Mouse (Mus musculus) mature B cell (primary cell): ENCODE data around the gene Ttc9b.
"Not testable (repeated sequence)": the region's sequence is repeated elsewhere in the genome, so short reads cannot be mapped to it uniquely, and the experiment has no call there.

ENCODE experiments used
- in situ Hi-C: fragments of 300-500 bp; cut with MboI; formaldehyde crosslinking; loops from 2 replicates; pipeline ENCODE4 v1.14.3; 2019

Ttc9b gene

DNA sequence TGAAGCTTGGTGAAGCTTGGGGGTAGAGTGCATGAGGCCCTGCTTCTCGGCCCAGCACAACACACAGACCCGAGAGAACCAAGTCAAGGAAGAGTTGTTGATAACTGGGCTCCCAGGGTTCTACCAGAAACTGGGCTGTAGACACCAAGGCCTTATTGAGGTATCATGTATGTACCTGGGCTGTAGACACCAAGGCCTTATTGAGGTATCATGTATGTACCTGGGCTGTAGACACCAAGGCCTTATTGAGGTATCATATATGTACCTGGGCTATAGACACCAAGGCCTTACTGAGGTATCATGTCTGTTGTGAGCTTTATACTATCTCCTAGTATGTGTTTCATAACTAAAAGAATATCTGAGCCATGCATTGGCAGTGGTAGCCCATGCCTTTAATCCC lies 18.6 kb upstream of the Ttc9b start:
- in situ Hi-C loops: not testable (repeated sequence)

DNA sequence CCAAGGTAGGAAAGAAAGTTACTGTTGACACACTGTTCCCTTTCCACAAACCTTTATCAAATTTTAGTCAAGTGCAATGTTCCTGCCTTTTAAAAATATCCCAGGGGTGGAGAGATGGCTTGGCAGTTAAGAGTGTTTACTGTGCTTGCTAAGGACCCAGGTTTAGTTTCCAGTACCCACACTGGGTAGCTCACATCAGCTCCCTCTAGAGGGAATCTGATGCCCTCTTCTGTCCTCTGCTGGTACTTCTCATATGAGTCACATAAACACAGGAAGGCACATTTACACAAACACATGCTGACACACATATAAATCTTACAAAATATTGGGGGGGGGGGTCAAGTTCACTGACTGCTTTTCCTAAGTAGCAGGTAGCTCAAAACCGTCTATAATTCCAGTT lies 9.2 kb upstream of the Ttc9b start:
- in situ Hi-C loops: no loop called here

DNA sequence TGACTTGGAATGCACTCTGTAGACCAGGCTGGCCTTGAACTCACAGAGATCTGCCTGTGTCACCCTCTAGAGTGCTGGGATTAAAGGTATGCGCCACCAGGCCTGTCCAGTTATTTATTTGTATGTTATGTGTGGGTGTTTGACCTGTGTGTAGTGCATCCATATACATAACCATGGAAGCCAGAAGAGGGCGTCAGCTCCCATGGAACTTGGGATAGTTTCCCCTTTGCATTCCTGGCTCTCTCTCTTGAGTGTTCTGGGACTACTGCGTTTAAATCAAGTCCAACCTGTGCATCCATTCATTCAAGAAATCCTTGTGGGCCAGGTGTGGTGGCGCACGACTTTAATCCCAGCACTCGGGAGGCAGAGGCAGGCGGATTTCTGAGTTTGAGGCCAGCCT lies 7.2 kb upstream of the Ttc9b start:
- in situ Hi-C loops: no loop called here

DNA sequence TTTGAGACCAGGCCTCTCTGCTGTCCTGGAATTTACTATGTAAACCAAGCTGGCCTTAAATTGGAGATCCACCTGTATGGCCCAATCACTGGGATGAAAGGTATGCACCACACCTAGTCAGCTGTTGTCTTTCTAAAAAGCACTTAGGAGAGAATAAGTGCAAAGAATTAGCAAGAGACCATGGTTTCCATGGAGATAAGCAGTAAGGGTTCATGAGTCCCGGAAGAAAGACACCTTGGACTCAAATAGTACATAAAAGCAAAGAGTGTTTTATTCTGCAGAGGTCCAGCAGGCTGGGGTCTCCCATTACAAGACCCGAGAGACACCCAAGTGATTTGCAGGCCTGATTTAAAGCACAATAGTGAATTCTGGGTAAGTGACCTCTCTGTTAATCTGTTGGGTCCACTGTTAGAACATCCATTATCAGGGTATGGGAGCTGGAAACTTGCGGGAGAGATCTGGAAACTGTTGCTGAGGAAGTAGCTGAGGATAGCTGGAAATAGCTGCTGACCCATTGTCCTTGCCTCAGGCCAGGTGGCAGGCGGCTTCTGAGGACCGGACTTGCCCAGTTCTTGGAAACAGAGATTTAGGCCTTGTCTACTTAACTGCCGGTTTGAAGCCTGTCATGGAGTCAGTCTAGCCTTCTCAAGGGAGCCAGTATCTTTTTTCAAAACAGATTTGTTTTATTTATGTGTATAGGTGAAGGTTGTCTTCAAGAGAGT lies 6.3 kb upstream of the Ttc9b start:
- in situ Hi-C loops: no loop called here

DNA sequence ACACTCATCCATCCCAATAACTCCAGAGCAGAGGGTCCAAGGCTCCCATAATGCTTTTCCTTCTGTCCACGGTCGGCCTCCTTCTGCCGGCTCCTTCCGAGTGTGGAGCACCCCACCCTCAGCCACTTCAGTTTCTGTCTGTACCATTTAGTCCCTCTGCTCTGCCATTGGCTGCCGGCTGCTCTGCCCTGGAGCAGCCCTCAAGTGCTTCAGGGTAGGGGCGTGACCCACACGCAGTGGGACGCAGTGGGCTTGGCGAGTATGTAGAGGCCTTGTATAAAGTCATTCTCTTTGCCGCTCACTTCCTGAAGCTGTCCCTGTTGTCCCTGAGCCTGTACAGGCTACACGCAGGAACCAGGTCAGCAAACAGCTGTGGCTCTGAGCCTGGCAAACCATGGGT lies 4.0 kb upstream of the Ttc9b start:
- in situ Hi-C loops: no loop called here

DNA sequence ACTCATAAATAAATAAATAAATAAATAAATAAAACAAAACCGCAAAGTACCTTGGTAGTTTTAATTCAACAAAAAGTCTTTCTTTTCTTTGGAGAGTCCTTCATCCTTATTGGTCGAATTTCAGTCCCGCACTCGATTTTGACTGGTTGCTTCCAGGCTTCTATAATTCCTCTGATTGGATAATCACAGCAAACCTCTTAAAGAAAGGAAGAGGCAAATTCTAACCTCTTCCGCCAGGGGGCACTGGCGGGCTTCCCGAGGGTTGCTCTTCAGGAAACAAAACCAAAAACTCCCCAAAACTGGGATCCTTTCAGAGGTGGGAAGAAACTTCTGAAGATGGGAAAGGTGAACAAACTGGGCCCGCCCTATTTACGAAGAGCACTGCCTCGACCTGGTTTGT lies 2.8 kb upstream of the Ttc9b start:
- in situ Hi-C loops: no loop called here

DNA sequence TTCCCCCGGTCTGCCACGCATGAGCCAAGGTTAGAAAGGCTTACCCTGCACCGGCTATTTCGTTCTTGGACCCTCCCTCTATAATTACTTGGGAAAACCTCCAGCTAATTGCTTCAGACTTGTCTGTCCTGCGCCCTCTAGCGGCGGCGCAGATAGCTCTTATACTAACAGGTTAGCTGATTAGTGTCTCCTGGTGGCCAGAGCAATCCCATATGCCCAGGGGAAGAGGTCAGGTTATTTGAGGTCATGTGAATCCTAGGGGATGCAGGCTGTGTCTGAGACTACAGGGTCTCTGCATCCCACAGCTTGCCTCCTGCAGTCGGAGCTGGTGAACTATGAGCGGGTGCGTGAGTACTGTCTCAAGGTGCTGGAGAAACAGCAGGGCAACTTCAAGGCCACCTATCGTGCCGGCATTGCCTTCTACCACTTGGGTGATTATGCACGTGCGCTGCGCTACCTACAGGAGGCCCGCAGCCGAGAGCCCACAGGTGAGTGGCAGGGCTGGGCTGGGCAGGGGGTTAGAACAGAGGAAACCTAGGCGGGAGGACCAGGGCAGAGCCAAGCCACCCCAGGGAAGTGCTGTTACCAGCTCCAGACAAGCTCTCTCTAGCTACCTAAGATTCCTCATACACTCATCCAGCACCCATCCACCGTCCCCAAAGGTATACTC lies 1.0 kb downstream of the Ttc9b start:
- in situ Hi-C loops: no loop called here

DNA sequence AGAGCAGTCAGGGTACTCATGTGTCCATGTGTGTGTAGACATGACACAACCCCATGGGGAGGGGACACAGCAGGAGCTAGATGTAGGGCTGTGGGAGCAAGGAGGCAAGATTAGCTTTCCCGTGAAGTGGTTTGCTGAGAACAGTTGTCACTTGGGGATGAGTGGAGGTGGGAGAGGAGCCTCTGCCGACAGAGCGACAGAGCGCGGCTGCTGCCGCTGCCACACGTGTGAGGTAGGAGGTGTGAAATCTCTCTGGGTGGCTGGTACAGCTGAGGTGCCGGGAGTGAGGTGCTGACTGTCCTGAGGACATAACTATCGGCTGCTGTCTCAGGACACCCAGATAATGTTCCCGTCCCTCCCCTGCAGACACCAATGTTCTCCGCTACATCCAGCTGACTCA lies 1.8 kb downstream of the Ttc9b start:
- in situ Hi-C loops: no loop called here

DNA sequence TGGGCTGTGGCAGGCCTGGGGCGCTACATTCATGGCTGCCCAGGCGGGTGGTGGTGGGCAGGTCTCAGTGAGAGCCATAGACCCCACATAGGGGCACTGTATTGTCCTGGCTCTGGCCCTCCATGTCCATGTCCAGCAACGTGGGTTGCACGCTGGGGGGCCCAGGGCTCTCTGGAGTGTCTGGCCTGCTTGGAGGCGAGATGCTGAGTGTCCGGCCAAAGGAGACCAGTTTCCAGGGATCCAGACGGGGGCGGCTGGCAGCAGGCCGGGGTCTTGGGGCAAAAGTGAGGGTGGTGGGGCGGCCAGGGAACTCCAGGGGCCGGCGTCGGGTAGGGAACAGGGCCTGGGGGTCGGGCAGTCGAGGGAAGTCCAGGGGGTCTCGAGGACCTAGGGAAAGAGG lies 2.9 kb downstream of the Ttc9b start:
- in situ Hi-C loops: no loop called here

DNA sequence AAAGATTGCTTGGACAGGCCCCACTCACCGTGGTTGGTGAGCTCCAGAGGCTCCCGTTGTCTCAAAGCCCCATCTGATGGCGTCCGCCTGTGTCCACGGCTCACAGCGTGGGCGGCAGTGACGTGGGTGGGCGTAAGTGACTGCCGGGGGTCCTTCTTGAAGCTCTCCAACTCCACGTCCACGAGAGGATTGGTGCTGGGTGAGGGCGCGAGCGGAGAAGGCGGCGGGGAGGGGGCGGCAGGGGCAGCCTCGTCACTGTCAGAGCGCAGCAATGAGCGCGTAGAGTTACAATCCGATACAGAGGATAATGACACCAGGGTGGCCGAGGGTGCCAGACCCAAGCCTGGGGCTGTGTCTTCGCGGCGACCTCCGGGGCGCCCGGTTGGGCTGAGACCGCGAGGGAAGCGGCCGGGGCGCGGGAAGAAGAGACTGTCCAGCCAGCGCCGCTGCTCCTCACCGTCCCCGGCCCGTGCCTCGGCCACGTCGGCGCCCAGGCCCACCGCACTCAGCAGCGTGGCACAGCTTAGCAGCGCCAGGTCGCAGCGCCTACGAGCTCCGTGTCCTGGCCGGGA lies 4.2 kb downstream of the Ttc9b start:
- in situ Hi-C loops: no loop called here

DNA sequence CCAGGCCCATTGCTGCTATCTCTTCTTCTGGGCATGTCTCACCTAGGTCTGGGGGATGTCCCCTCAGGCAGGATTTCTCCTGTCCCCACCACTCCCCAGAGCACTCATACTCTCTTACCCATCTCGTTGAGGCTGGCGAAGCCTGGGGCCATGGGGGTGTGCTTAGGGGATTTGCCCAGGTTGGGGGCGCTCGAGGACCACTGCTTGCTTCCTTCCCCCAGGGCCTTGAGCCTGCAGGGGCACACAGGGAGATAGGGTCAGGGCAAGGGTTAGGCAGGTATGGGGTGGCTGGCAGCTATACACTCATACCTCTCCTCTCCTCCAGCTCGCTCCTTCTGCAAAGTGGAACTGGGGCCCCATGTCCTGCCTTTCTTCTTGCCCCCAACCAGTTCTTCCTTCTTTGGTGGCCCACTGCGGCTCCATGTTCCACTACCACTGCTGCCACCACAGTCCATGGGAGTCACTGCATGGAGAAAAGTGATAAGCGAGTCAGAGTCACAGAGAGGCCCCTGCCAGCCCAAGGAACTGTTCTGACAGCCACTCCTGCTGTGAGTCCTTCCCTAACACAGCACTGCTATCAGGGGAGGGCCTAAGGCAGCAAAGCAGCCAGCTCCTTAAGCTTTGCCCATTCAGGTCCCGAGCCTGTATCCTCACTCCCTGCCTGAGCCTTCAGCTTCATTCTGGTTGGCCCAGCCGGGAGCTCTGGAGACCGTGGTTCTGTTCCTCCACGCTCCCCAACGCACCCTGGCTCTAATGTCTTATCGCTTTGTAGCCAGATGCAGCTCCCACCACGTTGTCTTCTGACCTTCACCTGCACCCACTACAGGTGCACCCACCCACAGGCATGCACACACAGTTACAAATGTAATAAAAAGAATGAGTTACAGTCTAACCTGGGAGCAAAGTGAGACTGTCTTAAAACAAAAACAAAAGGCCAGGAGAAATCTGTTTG lies 5.3 kb downstream of the Ttc9b start:
- in situ Hi-C loops: no loop called here

DNA sequence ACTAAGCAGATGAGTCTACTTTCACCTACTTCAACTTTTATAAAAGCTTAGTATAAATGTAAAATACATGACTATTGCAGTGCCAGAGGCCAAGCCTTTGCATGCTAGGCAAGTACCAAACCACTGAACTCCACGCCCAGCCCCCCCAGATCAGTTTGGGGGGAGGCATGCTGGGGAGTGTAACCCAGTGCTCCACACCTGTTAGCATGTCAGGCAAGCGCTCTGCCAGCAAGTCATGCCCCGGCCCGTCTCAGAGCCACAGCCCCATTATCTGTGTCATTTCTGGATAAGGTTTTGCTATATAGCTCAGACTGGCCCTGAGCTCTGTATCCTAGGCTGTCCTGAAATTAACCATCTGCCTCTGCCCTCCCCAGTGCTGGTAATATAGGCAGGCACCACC lies 8.3 kb downstream of the Ttc9b start:
- in situ Hi-C loops: no loop called here

DNA sequence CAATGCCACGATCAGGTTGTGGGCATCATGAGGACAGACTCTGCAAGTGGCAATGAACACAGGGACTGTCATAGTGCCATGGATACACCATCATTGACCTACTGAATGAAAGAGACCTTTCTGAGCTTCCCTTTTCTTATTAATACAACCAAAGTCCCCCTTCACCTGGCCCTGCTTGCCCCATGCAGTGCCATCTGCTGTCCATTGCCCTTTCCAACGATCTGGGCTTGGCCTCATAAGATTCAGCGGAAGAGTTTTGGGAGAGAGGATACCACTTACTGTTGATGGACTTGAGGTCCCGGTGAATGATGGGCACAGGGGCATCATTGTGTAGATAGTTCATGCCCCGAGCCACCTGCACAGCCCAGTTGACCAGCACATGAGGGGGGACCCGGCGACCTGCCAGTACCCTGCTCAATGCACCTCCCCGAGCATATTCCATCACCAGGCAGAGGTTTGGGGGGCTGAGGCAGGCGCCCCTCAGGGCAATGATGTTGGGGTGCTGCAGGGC lies 19.4 kb downstream of the Ttc9b start:
- in situ Hi-C loops: no loop called here

DNA sequence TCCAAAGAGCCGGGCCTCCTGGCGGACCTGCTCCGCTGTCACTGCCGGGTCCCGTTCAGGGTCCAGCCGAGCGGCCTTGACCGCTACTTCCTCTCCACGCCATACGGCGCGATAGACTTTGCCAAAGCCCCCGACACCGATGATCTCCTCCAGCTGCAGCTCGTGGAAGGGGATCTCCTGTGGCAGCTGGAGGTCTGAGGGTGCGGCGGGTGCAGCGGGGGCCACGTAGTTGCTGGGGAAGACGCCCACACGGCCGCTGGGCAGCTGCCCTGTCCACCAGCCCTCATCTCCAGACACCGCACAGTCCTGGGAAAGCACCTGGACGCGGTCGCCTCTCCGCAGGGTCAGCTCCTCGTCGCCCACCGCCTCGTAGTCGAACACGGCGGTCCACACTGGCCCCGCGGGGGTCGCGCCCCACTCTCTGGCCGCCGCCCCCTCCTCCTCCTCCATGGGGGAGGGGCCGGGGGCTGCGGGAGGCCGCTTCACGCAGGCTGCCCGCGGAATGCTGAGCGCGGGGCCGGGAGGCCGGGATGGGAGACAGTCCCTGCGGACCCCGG lies 19.9 kb downstream of the Ttc9b start:
- in situ Hi-C loops: no loop called here

DNA sequence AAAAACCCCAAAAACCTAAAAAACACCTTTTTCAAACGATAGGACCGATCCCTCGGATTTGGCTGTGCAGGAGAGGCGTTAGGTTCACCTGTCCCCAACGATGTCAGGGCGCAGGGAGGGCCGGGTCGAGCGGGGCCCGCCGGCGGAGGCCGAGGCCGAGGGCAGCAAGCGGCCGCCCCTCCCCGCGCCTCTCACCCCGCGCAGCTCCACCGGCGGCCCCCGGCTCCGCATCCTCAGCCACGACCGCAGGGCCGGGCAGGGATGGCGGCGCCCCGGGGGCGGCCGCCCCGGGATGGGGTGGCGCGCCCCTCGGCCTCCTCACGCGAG lies 20.4 kb downstream of the Ttc9b start:
- in situ Hi-C loops: no loop called here

DNA sequence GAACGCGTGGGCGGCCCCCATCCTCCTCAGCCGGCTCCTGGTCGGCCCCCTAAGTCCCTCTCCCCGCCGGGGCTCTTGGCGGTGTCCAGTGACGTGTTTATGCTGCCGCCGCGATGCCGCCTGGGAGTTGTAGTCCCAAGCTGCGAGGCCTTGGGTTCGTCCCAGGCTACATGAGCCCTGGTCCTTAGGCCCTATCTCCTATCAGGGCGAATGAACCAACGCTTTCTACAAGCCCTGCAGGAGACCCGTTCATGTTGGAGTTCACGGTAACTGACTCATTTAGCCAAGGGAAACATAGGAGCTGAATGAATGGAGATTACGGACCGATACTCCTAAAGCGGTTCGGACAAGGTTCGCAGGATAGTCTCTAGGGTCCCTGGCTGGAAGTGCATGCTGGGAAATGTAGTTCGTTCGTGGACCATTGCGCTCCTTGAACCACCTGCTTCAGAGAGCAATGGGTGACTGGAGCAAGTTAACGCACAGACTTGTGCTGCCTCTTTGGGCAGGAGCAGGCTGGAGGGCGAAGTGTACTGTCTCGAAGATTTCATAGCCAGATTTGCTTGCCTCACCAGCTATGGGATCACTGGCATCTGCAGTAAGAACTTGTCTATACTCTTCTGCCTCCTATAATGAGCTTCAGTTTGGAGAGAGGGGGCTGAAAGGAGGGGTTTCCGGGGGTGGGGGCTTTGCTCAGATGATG lies 21.0 kb downstream of the Ttc9b start, which contains the start of gene Map3k10:
Map3k10 (minus strand) TSS at position 77 of the 700 bp plus-strand sequence.
- in situ Hi-C loops: no loop called here

DNA sequence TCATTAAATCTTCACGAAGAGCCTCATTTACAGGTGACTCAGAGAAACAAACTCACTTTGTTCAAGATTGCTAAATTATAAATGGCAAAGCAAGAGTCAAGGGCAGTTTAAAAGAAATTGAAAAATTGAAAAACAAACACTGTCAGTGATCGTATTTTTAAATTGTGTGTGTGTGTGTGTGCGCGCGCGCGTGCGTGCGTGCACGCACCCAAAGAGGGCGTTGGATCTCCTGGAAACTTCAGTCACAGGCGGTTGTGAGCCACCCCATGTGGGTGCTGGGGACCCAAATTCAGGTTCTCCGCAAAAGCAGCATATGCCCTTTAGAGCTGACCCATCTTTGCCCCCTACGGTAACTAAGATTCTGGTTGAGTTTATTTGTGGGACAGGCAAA lies 21.5 kb downstream of the Ttc9b start:
- in situ Hi-C loops: no loop called here

DNA sequence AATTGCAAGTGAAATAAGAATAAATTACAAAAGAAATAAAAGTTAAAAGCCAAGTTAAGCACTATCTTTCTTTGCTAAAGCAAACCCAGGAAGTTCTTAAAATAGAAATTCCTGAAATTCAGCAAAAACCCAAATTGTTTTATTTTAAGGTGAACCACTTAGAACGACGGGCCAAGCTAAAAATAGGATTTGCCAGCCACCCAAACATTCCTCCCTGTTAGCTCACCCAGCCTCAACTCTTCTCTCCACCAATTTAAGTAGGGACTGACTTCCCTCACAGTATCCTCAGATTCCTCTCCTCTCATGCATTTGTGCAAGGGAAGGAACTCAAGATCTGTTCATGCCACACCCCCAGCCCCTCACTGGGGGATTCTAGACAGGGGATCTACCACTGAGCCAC lies 29.5 kb downstream of the Ttc9b start:
- in situ Hi-C loops: no loop called here

DNA sequence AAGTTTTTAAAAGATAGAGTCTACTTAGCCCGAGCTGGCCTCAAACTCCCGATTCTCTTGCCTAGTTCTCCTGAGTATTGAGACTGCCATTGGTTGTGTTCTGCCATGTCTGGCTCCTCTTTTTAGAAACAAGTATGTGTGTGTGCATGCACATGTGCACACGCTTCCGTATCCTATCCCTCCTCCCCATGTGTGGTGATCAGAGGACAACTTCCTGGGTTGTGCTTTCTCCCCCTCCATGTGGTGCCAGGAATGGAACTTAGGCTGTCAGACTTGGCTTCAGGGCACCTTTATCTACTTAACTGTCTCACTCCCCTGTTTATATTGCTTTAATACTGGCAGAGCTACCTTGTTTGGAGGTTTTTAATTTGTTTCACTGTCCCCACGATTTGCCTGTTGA lies 31.5 kb downstream of the Ttc9b start:
- in situ Hi-C loops: no loop called here

DNA sequence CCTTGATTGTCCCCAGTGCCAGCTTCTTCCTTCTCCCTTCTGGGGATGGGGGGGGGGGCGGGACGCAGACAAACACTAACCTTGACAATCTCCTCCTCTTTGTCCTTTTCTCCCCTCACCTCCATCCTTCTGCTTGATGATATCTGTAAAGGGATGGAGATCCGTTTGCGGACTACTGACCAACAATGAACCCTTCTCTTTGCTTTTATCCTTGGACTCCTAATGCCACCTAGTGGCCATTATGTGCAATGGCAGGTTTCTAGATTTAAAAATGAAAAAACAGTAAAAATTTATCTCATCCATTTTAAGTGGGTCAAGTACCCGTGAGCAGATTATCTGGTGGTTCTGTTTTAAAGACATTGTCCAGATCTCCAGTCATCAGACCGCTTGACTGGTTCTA lies 32.0 kb downstream of the Ttc9b start:
- in situ Hi-C loops: no loop called here

DNA sequence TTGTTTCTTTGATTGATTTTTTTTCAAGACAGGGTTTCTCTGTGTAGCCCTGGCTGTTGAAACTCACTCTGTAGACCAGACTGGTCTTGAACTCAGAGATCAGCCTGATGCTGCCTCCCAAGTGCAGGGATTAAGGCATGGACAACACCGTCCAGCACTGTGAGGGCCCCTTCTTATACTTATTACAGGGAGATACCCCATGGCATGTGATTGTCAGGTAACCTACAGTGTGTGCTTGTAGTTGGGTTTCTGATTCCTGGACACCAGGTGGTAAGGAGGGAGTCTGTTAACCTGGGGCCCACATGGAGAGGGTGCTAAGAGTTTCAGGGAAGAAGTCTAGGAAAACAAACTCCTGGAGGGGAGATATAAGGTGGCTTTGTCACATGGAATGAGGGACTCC lies 33.3 kb downstream of the Ttc9b start:
- in situ Hi-C loops: no loop called here
